Mouse (Mus musculus): ENCODE results near the gene Cphx1. TPM values are rescaled to one million over a fixed set of nuclear protein-coding genes. Genes with fewer than 3 reads are reported as not detected.

Gene Cphx1
- total RNA-seq (2023): not detected

DNA sequence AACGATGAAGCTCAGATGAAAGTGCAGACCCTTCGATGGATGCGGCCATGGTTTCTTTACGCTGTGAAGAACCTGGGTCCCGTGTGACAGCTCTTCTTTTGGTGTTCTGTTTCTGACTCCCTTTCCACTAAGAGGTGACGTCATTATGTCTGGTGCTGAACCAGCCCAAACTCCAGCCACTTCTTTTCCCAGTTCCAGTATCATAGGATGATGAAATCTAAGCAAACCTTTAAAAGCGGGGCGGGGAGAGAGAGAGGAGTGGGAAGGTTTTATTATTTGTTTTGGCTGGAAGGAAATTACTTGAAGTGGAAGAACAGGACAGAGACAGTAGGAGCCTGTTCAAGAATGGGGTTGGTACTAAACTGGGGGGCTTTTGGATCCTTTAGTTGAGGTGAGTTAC, at the start of gene Cphx1:
Gene Cphx1, plus strand, starts transcription at position 301 of the 400 bp plus-strand sequence.

DNA sequence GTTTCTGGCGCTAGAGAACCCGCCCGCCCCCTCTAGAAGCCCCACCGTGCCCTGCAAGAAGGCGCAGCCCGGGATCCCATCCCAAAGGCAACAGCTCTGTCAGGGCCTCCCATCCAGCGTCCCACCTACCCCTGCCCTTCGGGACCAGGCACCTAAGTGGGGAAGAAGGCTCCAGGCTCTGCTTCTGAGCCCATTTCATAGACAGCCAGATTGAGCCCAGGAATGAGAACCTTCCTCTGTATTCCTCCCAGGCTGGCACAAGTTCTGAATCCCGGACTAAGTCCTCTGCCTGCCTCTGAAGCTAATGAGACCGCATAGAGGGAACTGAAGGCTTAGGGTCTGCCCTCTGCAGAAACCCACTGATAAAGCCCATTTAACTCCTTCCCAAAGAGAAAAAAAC, 35.1 kb upstream of the Cphx1 start, which contains the start of gene Plac9a:
Gene Plac9a, minus strand, starts transcription at position 101 of the 400 bp plus-strand sequence.

DNA sequence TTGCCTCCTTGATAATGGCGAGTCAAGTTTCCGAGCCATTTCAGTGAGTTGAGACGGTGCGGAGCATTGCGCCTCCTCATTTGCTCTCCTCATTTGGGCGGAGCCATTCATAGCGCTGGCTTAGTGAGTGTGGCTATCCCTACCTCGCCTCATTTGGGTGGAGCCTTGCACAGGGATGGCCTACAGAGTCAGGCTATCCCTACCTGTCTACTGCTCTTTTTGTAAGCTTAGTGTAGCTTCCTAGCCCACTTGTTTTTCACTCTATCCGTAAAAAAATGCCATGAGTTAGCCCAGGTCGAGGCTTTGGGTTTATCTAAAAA, 10.6 kb upstream of the Cphx1 start, which contains the start of gene Tmem254a:
Gene Tmem254a, minus strand, starts transcription at position 111 of the 320 bp plus-strand sequence.

DNA sequence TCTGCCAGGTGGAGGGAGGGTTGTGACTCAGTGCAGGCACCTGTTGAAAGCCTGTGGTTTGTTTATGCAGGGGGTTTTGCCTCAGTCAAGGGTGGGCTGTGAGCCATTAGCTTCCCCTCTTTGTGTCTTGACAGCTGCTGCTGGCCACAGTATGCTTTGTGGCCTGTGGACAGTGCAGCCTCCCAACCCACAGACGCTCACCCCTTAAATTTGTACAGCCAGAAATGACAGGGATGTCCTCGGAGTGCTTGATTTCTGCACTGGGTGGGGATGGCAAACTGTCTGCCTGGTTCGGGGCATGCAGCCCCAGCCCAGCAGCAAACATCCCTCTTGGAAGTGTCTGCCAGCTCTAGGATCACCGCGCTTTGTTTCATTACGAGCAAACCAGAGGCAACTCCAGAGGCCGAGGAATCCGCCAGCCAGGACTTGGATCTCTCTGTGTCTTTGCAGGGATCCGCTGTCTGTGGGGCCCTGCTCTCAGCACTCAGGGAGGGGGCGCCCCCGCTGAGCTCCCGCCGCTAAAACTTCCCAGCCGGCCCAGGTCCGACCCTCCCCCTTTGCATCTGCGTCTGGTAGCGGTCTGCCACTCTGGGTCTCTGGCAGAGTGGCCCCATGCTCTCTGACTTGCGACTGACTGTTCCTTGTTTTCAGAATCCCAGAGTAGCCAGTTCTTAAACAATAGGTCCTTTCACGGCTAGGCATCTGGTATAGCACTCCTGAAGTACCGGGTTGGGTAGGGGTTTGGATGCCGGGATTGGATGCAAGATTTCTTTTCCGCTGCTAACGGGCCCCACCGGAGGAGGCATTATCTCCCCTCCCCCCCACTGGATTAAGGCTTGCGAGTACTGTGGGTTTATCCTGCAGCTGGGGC, 40.5 kb downstream of the Cphx1 start, which contains the start of gene Duxbl1:
Gene Duxbl1, plus strand, starts transcription at position 207 of the 871 bp plus-strand sequence.

Other genes with a start within 250 kb of the Cphx1 start
- 28.2 TPM for gene Ppif, start 244.2 kb upstream of the Cphx1 start, total RNA-seq (2023)
- gene Zcchc24, start 169.3 kb upstream of the Cphx1 start, total RNA-seq (2023): 2.5 TPM
- 89.6 TPM for gene Anxa11, start 96.1 kb upstream of the Cphx1 start, total RNA-seq (2023)
- gene Plac9a, start 35.2 kb upstream of the Cphx1 start, total RNA-seq (2023): not detected
- 5.9 TPM for gene Tmem254a, start 10.6 kb upstream of the Cphx1 start, total RNA-seq (2023)
- gene Duxbl1, start 40.3 kb downstream of the Cphx1 start, total RNA-seq (2023): not detected
- not detected for gene Gm9780, start 104.4 kb downstream of the Cphx1 start, total RNA-seq (2023)
- 10.5 TPM for gene Tmem254c, start 129.1 kb downstream of the Cphx1 start, total RNA-seq (2023)
- gene Cphx2, start 143.2 kb downstream of the Cphx1 start, total RNA-seq (2023): not detected
- not detected for gene Cphx3, start 144.0 kb downstream of the Cphx1 start, total RNA-seq (2023)
- not detected for gene Duxbl2, start 180.0 kb downstream of the Cphx1 start, total RNA-seq (2023)
- not detected for gene Plac9b, start 244.2 kb downstream of the Cphx1 start, total RNA-seq (2023)

All from CD8-positive naive resting alpha-beta T cell, adult 57 days (primary cell).